Mouse (Mus musculus) cerebellum, adult 2 months (tissue): ENCODE data around the gene Pon3.
"Not testable (repeated sequence)": the region's sequence is repeated elsewhere in the genome, so short reads cannot be mapped to it uniquely, and the experiment has no call there.

Source experiments
- CTCF ChIP-seq: fragments of 200-500 bp; IDR thresholded peaks from 2 replicates; pipeline ENCODE4 v1.5.1; 2011; ENCODE audit warnings: low read depth, mild to moderate bottlenecking, control low read depth, low read length, moderate library complexity, borderline replicate concordance; ENCODE audit not compliant: insufficient read depth
- POLR2A ChIP-seq: fragments of 200-500 bp; IDR thresholded peaks from 2 replicates; pipeline ENCODE4 v1.6.1; 2011; ENCODE audit warnings: low read length, control low read depth, borderline replicate concordance; ENCODE audit not compliant: insufficient read depth

DNA sequence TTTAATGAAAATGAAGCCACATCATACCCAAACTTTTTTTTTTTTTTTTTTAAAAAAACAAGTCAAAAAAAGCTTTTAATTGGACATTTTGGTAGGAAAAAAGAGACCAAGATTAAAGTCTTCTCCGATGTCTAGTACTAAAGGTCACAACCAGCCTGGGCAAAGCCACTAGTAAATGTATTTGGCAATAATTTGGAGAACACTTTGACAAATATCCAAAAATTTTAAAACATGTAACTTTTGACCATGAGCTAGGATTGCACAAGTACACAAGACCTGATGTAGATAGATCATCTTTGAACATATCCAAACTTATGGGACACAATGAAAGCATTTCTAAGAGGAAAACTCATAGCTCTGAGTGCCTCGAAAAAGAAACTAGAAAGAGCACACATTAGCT lies 32.5 kb downstream of the Pon3 start:
- not testable (repeated sequence) for TF ChIP-seq CTCF, POLR2A
